Mouse (Mus musculus): ENCODE results near the gene Sub1.

Sub1 gene

GRCm38 (mm10) chr15:11963791-11964525 lies 32.8 kb downstream of the Sub1 start:
- DNase-seq: no peak

DNA sequence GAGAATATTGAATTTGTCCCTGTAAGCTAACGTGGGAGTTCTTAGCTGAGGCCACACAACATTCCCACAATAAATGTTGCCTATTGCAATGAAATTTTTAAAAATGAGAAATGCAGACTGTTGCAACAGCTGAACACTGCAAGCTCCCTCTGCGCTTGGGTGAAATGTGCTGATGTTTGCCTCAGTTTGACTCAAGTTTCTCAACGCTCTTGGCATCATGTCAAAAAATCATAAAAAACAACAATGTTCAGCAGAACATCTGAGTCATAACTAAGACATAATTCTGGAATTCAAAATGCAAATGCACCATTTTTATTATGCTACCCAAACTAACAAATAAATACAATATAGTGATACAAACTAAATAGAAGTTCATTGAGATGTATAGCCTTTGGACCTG lies 37.1 kb downstream of the Sub1 start:
- DNase-seq: no peak

DNA sequence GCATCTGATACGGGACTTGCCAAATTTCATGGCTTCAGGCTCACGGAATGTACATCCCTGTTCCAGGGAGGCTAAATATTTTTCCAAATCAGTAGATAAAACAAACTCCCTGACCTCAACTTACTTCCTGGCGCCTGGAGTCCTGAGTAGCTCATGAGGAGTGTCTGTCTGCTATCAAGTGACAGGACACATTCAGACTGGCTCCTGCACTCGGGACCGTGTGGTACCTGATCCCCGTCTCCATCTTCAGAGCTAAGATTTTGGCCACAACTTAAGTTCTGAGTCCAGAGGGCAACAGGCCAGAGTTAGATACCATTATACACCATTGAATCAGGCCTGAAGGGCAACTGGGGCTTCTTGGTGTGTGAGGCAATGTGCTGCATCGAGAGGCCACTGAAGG lies 40.7 kb downstream of the Sub1 start:
- no peak for DNase-seq

DNA sequence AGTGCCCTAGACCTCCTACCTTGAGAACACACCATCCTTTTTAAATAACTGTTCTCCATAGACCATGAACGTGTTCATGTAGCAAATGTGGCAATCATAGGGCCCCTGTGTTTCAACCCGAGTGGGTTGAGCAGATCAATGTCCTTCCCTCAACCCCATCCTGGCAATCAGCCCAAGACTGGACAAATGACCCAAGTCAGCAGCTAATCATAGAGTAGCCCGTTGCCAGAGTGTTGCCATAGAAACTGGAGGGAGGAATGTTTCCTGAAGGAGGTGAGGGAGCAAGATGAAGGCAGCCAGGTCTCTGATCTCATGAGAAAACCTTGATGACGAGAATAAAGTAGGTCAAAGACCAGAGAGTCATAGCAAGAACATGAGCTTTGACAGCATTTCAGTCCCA lies 42.6 kb downstream of the Sub1 start:
- no peak for DNase-seq

- no peak for DNase-seq
Measured at GRCm38 (mm10) chr15:11952159-11952558, 44.6 kb downstream of the Sub1 start.

- DNase-seq: no peak
Measured at GRCm38 (mm10) chr15:11951181-11951580, 45.6 kb downstream of the Sub1 start.

- no peak for DNase-seq
Measured at GRCm38 (mm10) chr15:11950144-11950543, 46.6 kb downstream of the Sub1 start.

DNA sequence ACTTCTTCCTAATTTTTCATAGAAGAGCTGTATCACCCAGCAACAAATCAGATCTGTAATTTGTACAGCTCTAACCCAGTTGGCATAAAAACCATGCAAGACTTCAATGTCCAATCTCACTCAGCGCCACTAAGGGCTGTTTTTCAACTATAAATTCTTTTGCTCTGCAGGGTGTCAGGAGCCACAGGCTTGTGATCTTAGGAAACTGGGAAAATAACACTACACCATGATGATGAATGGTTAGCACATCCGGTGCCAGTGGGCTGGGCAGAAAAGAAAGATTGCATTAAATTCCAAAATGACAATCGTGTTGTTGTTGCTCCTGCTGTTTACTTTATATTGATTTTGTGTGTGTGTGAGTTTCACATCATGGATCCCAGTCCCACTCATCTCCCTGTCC lies 47.3 kb downstream of the Sub1 start:
- DNase-seq: no peak

DNA sequence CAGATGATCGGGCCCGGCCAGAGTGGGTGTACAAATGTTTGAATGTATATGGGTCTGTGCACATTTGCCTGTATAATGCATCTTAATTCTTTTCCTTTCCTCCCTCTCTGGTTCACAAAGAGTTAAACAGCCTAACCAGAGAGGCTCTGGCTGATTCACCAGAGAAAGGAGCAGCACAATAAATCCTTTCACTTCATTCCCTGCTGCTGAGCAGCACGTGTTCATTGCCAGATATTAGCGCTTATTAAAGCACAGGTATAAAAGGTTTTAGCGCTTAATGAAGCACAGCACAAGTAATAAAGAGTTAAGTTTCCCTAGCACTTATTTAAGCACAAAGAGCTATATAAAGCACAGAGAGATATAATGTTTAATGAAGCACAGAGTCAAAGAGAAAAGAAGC lies 55.9 kb downstream of the Sub1 start:
- no peak for DNase-seq
